Mouse (Mus musculus) olfactory bulb, adult 2 months (tissue): Measurements from ENCODE around the gene Pax7. TPM values are rescaled to one million over a fixed set of nuclear protein-coding genes. Genes with fewer than 3 reads are reported as not detected.

Source experiments
- H3K27ac ChIP-seq: fragments of 200-500 bp; 2 replicates; pipeline ENCODE4 v1.5.1; 2012; ENCODE audit warnings: low read depth, low read length; ENCODE audit not compliant: insufficient read depth
- H3K4me1 ChIP-seq: fragments of 200-500 bp; 2 replicates; pipeline ENCODE4 v1.6.1; 2012; ENCODE audit warnings: low read length; ENCODE audit not compliant: control insufficient read depth, insufficient read depth
- H3K4me3 ChIP-seq: fragments of 200-500 bp; 2 replicates; pipeline ENCODE4 v1.5.1; 2012; ENCODE audit warnings: mild to moderate bottlenecking, low read depth, low read length, moderate library complexity; ENCODE audit not compliant: insufficient read depth
- CTCF ChIP-seq: fragments of 200-500 bp; IDR thresholded peaks from 2 replicates; pipeline ENCODE4 v1.5.1; 2012; ENCODE audit warnings: low read depth, mild to moderate bottlenecking, low read length, moderate library complexity; ENCODE audit not compliant: insufficient read depth
- POLR2A ChIP-seq: fragments of 200-500 bp; IDR thresholded peaks from 2 replicates; pipeline ENCODE4 v1.6.1; 2012; ENCODE audit warnings: mild to moderate bottlenecking, low read depth, low read length, moderate library complexity; ENCODE audit not compliant: insufficient read depth
- WGBS: fragments of 180-500 bp; shearing (Covaris S2); methylation state at CpG from one replicate; pipeline ENCODE4 v1.1.7; 2018; 5-methylcytosine and 5-hydroxymethylcytosine counted together
- polyA plus RNA-seq: library from polyadenylated mRNA; stranded (reverse); fragments of >200 nt; gene quantifications from 2 replicates; pipeline ENCODE4 v1.2.4, GENCODE M21; 2012; ENCODE audit warnings: low replicate concordance; ENCODE audit not compliant: missing spikeins, insufficient read depth, insufficient read length

Pax7 gene
- polyA plus RNA-seq, 1 experiment: not detected

GRCm38 (mm10) chr4:139804896-139805295, 28.4 kb downstream of the Pax7 start:
- TF ChIP-seq POLR2A: no peak
- no peak for TF ChIP-seq CTCF
- Histone ChIP-seq H3K27ac (no peak overlapping the region), H3K4me3 (no peak overlapping the region), H3K4me1 (peaks cover 5% of the 10 kb centered on the region; the same call in 1 of the 2 replicates)
- 88% methylated on average over 8 of the region's 8 CpGs for WGBS

- Histone ChIP-seq H3K4me1 (peaks cover 5% of the 10 kb centered on the region; the same call in 1 of the 2 replicates), H3K4me3 (no peak overlapping the region), H3K27ac (no peak overlapping the region)
- TF ChIP-seq CTCF: no peak
- no peak for TF ChIP-seq POLR2A
- WGBS: 49% methylated on average over 2 of the region's 2 CpGs
Measured at GRCm38 (mm10) chr4:139803981-139804380, 29.3 kb downstream of the Pax7 start.

- H3K4me3 ChIP-seq: no peak overlapping the region
- H3K4me1 ChIP-seq: no peaks in the 10 kb centered on the region
- WGBS: 80% methylated on average over 10 of the region's 10 CpGs
- TF ChIP-seq POLR2A (no peak), CTCF (no peak)
- H3K27ac ChIP-seq: no peak overlapping the region
Measured at GRCm38 (mm10) chr4:139799436-139800100, 33.8 kb downstream of the Pax7 start.

- TF ChIP-seq POLR2A: no peak
- TF ChIP-seq CTCF: no peak
- H3K4me1 ChIP-seq: no peaks in the 10 kb centered on the region
- H3K4me3 ChIP-seq: no peak overlapping the region
- no peak overlapping the region for H3K27ac ChIP-seq
- WGBS: 70% methylated on average over 4 of the region's 4 CpGs
Measured at GRCm38 (mm10) chr4:139797344-139797743, 36.0 kb downstream of the Pax7 start.

GRCm38 (mm10) chr4:139796115-139796514, 37.2 kb downstream of the Pax7 start:
- no peak for TF ChIP-seq POLR2A
- no peak for TF ChIP-seq CTCF
- H3K4me1 ChIP-seq: no peaks in the 10 kb centered on the region
- no peak overlapping the region for H3K4me3 ChIP-seq
- no peak overlapping the region for H3K27ac ChIP-seq
- WGBS: 55% methylated on average over 9 of the region's 9 CpGs

- Histone ChIP-seq H3K4me3 (no peak overlapping the region), H3K4me1 (no peaks in the 10 kb centered on the region), H3K27ac (no peak overlapping the region)
- WGBS: 63% methylated on average over 8 of the region's 8 CpGs
- TF ChIP-seq CTCF (no peak), POLR2A (no peak)
Measured at GRCm38 (mm10) chr4:139791168-139791567, 42.2 kb downstream of the Pax7 start.

GRCm38 (mm10) chr4:139789772-139790171, 43.6 kb downstream of the Pax7 start:
- no peaks in the 10 kb centered on the region for H3K4me1 ChIP-seq
- no peak for TF ChIP-seq POLR2A
- no peak for TF ChIP-seq CTCF
- H3K4me3 ChIP-seq: no peak overlapping the region
- 79% methylated on average over 7 of the region's 7 CpGs for WGBS
- no peak overlapping the region for H3K27ac ChIP-seq

GRCm38 (mm10) chr4:139782926-139783467, 50.3 kb downstream of the Pax7 start:
- TF ChIP-seq POLR2A (no peak), CTCF (no peak)
- no peak overlapping the region for H3K27ac ChIP-seq
- 64% methylated on average over 9 of the region's 9 CpGs for WGBS
- no peaks in the 10 kb centered on the region for H3K4me1 ChIP-seq
- H3K4me3 ChIP-seq: no peak overlapping the region

- WGBS: 43% methylated on average over 9 of the region's 9 CpGs
- Histone ChIP-seq H3K4me1 (peaks cover 4% of the 10 kb centered on the region; the same call in 1 of the 2 replicates), H3K27ac (no peak overlapping the region), H3K4me3 (no peak overlapping the region)
- no peak for TF ChIP-seq CTCF
- TF ChIP-seq POLR2A: no peak
Measured at GRCm38 (mm10) chr4:139771125-139771631, 62.1 kb downstream of the Pax7 start.
